Mouse (Mus musculus) testis, adult 2 months (tissue): ENCODE results near the gene Gdpd5.

Experiments
- CTCF ChIP-seq: fragments of 200-500 bp; IDR thresholded peaks from 2 replicates; pipeline ENCODE4 v1.5.1; 2012; ENCODE audit warnings: low read depth, mild to moderate bottlenecking, inconsistent platforms, low read length, moderate library complexity; ENCODE audit not compliant: control insufficient read depth, insufficient read depth, insufficient replicate concordance
- POLR2A ChIP-seq: fragments of 200-500 bp; IDR thresholded peaks from 2 replicates; pipeline ENCODE4 v1.6.1; 2012; ENCODE audit warnings: low read depth, mild to moderate bottlenecking, inconsistent platforms, low read length, moderate library complexity; ENCODE audit not compliant: control insufficient read depth

DNA sequence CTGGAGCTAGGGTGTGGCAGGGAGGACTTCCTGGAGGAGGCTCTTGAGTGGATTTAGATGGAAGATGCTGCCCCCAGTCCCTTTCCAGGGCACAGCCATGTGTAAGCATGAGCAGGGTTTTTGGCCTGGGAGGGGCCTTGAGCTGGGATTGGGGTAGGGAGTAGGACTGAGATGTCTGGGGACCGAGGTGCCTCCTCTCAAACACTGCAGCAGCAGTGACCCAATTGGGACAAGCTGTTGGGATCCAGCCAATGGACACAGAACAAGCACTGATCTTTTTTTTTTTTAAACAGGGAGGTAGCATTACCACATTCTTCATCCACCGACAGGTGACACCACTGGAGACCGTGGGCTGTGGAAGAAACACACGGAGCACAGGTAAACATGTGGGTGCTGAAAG is 5.6 kb downstream of the Gdpd5 start:
- TF ChIP-seq POLR2A (no peak), CTCF (no peak)
